Mouse (Mus musculus) left cerebral cortex, postnatal 4 days (tissue): Measurements from ENCODE around the gene Mgst3. TPM values are rescaled to one million over a fixed set of nuclear protein-coding genes. Genes with fewer than 3 reads are reported as not detected.

Experiments used
- microRNA-seq: library from miRNA; unstranded; fragments of <30 nt; microRNA quantifications from one replicate; pipeline ENCODE4 v1.2.0, GENCODE M21; 2022
- total RNA-seq, 2 experiments: library from RNA; stranded (reverse); gene quantifications; 2 replicates each; pipeline ENCODE4 v1.2.3; 2021

Mgst3 gene
- total RNA-seq, 2 experiments from 2014 or later: 119 to 121 TPM

Small RNA genes lying within 50 kb of the gene (microRNA-seq; reads per million reads assigned to microRNA genes)
- not detected for gene Gm25911

Other genes starting within 250 kb of the Mgst3 start
- gene Uck2, start 108.5 kb downstream of the Mgst3 start, total RNA-seq: 10 to 100 TPM; 80.8 to 85.6 TPM
- 10 to 100 TPM; 36.1 to 43.9 TPM for gene Tmco1, start 85.5 kb downstream of the Mgst3 start, total RNA-seq
- gene Aldh9a1, start 43.9 kb downstream of the Mgst3 start, total RNA-seq: 10 to 100 TPM; 36.0 to 40.7 TPM
- not detected for gene Lrrc52, start 72.9 kb upstream of the Mgst3 start, total RNA-seq
- gene Rxrg, start 204.5 kb upstream of the Mgst3 start, total RNA-seq: 10 to 100 TPM; 13.0 to 19.1 TPM